Mouse (Mus musculus) gastrocnemius, adult 18-20 months (tissue): Measurements from ENCODE around the gene Stag3. TPM values are rescaled to one million over a fixed set of nuclear protein-coding genes. Genes with fewer than 3 reads are reported as not detected.

ENCODE experiments used
- DNase-seq: peaks from one replicate; pipeline ENCODE4 v3.0.0; 2021; ENCODE audit warnings: low spot score
- total RNA-seq, 2 experiments: library from RNA; stranded (reverse); gene quantifications; 2 replicates each; pipeline ENCODE4 v1.2.3; 2021

Stag3 gene
- total RNA-seq, 2 experiments from 2014 or later = not detected

DNA sequence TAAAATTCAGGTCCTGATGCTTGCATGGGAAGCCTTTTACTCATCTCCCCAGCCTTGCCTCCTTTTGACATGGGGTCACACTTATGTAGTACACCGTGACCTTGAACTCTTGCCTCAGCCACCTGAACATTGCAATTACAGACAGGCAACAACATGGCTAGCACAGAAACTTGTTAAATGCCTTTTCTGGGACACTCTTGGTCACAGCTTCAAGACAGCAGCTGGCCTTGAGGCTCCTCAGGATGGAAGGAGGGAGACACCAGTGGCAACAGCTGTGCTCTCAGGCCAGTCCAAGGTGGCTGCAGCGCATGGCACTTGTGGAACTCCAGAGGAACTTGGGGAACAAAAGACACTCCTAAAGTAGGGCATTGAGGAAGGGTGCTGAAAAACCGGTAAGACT is 12.9 kb upstream of the Stag3 start:
- no peak for DNase-seq

DNA sequence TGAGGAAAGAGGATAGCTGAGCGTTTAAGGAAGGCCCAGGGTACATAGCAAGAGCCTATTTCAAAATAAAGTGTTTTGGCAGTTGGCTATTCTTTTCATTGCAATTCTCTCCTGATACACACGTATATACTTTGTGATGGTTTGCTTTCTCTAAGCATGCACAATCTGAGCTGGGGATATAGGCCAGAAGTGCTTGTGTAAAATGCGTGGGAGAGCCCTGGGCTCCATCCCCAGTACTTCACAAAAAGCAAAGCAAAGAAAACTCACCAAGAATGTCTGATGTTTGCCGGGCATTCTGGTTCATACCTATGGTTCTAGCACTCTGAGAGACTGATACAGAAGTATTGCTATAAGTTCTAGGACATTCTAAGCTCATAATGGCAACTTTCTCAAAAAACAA is 11.1 kb upstream of the Stag3 start:
- DNase-seq = no peak

- DNase-seq = no peak
Measured at GRCm38 (mm10) chr5:138271232-138271631, 8.8 kb upstream of the Stag3 start.

DNA sequence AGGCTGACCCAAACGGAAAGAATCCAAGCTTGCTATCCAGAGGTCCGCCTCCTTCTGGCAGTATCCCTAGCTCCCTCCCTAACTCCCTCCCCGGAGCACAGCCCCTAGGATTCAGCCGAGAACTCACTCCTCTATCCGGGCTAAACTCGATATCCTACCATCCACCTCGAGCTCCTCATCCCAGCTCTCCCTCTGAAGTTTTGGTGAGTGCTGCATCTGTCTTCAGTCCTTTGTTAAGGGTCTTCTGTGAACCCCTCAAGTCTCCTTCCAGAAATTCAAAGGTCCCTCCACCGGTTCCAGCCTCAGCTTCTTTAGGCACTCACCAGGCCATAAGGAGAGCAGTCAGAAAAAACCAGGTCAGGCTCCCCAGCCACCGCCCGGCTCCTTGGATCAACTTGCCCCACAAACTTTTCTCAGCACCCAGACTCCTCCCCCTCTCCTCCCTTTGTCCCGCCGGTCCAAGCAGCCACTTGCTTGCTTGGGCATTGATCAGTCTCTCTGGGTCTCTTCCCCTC is 7.6 kb upstream of the Stag3 start, which contains the start of gene Gal3st4:
Gene Gal3st4, minus strand, starts transcription at position 432 of the 515 bp plus-strand sequence.
- DNase-seq = peak; percentile 46

DNA sequence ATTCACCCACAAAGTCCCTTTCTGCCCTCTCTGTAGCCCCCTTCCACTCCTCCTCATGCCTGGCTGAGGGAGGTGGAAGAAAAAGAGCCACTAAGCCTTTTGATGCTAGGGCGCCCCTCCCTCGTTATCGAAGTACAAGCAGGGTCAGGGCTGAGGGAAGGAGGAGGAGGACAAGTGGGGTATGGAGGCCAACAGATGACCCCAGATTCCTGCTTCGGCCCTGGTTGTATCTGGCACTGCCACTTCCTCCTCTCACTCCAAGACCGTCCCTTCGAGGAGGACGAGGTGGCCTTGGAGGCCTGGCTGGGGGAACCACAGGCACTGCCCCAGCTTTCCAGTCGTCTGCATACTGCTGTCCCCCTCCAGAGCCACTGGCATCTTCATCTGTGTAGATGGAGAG is 5.9 kb upstream of the Stag3 start:
- DNase-seq = no peak

DNA sequence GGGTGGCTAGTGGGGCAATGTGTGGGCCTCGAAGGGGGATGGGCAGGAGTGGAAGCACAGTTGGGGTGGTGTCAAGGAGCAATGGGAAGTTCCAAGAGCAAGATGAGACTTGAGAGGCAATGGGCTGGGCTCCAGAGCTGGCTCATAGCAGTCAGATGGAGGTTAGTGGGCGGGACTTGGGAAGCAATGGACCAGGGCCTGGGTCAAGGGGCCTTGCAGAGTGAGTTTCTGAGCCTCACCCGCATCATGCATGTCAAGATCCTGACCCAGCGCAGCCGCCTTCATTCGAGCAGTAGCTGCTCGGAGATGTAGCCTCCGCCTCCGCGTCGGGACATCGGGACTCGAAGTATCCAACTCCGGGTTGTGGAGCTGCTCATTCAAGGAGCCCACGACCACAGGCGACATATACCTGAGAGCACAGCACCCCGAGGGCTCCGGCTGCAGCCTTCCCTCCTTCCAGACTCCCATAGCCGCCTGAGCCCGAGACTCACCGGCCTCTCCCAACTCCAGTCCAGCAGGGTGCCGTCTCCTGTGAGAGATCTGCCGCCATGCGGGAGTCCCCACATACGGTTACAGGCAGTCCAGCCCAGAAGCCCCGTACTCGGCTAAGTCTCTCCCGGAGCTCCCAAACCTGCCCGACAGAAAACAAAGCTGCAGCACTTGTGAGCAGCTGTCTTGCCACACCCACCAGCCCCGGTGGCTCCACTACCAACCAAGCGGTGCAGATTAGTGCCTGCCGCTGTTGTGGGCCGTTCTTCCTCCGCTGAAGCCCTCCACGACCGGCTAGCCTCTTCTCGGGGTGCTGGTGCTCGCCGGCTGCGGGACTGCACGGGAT is 4.6 kb upstream of the Stag3 start:
- DNase-seq = no peak

- DNase-seq = no peak
Measured at GRCm38 (mm10) chr5:138277994-138278393, 2.0 kb upstream of the Stag3 start.

DNA sequence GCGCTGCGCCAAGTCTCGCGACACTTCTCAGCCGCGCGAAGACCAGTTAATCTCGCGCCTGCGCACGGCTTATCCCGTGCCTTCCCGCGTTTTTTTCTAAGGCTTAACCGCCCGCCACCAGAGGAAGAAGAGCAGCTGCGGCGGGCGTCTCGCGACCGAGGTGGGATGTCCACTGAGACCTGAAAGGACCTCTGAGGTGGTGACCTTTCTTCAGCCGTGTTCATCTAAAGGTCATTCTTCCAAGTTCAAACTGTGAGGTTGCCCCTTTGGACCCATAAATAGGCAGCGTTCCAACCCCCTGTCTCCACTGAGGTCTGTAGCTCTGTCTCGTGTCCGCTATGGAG is 357 bp downstream of the Stag3 start:
- DNase-seq = no peak

DNA sequence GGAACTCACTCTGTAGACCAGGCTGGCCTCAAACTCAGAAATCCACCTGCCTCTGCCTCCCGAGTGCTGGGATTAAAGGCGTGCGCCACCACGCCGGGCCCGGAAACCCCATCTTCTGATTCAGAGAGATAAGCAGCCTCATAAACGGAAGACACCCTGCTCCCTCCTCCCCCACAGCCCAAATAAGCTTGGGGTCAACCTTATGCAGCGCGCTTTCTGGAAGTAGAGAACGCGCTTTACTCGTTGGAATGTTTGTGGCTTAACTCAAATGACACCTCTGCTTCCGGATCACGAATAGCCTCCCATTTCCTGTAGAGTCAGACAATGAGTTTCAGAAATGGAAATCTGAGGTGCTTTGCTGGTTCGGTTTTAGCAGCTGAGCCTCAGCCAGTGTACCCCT is 789 bp downstream of the Stag3 start:
- DNase-seq = no peak

DNA sequence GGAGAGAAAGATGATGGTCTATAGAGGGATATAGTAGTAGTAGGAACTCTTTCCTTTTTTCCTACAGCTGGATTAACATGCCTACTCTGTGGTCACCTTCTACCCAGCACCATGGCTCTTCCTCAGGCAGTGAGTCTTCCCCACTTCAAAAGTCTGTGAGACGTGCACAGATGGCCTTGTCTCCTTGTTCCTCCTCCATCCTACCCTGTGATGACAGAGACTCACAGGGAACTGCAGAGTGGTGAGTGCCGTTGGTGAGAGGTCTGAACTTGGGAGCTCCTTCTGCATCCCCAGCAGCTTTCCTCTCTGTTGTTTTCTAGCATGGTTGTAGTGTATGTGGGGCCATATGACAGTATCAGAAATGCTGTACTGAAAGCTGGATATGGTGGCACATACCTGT is 1.8 kb downstream of the Stag3 start:
- no peak for DNase-seq

DNA sequence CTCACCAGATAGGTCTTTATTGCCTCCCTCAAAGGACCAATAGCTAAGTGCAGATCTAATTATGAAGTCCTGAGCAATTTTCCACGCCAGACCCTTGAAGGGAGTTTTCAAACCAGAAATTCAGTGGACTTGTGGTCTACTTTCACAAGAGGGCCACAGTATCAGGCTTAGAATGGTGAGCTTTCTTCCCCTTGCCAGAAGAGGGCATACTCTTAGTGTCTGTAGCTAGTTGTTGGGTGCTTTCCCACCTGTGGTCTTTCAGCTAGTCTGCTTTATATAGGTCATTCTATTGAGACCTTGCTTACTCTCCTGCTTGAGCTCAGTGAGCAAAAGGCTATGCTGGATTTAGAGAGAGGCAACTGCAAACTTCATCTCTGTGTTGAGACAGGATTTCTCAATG is 3.5 kb downstream of the Stag3 start:
- DNase-seq = no peak

DNA sequence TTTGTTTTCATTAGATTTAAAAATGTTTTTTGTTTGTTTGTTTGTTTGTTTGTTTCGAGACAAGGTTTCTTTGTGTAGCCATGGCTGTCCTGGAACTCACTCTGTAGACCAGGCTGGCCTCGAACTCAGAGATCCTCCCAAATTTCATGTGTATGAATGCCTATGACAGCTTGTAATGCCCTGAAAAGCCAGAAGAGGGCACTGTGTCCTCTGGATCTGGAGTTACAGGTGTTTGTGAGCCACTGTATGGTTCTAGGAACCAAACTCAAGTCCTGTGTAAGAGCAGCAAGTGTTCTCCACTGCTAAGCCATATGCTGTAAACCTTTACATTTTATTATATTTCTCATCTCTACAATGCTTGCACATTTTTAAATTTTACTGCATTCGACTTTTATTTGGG is 7.8 kb downstream of the Stag3 start:
- DNase-seq = no peak

GRCm38 (mm10) chr5:138291638-138292037 is 11.6 kb downstream of the Stag3 start:
- no peak for DNase-seq

DNA sequence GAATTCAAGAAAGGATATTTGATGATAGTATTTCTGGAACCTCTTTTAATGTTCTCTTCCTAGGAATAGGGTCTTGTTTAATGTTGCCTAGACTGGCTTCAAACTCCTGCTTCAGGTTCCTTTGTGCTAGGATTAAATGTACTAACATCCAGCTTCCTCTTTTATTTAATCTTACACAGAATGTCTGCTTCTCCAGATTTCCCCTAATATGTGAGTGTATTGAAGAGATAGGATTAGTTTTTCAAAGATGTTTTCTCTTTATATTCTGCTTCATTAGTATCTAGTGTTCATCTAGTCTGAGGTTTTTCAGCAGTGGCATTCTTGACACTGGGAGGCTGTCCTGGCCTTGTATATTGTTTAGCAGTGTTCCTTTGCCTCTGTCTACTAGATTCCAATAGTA is 14.1 kb downstream of the Stag3 start:
- DNase-seq = no peak

- no peak for DNase-seq
Measured at GRCm38 (mm10) chr5:138299613-138300012, 19.6 kb downstream of the Stag3 start.

- DNase-seq = no peak
Measured at GRCm38 (mm10) chr5:138312795-138313194, 32.8 kb downstream of the Stag3 start.

GRCm38 (mm10) chr5:138341661-138342060 is 61.6 kb downstream of the Stag3 start, which contains the start of gene Pvrig:
TSS of gene Pvrig (plus strand) at chr5:138341961.
- no peak for DNase-seq

DNA sequence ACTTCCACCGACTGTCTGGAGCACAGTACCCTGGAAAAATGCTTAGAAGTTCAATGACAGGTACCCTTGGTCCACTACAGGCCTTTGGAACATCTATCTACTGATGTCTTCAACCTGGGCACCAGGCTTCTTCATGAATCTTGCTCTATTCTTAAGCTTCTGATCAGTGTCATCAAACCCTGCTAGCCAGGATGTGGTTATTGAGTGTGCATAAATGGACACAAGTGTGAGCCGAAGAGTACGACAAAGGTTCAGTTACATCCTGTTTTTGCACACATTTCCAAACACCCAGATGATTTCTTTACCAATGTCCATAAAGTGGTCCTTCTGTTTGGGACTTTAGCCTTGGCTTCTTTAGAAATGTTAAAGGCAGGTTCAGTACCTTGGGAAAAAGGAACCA is 63.2 kb downstream of the Stag3 start:
- no peak for DNase-seq

Other genes starting within 250 kb of the Stag3 start
- gene Smok3c, start 227.0 kb upstream of the Stag3 start, total RNA-seq = not detected
- gene Zkscan1, start 195.2 kb upstream of the Stag3 start, total RNA-seq = 10 to 100 TPM; 11.2 to 11.8 TPM
- gene Zscan21, start 163.3 kb upstream of the Stag3 start, total RNA-seq = 10 to 100 TPM; 15.0 to 15.4 TPM
- 1 to 10 TPM; 4.9 to 5.8 TPM for gene Zfp113, start 124.5 kb upstream of the Stag3 start, total RNA-seq
- gene Cops6, start 119.2 kb upstream of the Stag3 start, total RNA-seq = 100 to 1,000 TPM; 105 to 110 TPM
- gene Ap4m1, start 108.2 kb upstream of the Stag3 start, total RNA-seq = 1 to 10 TPM; 6.6 to 7.0 TPM
- gene Mcm7, start 107.8 kb upstream of the Stag3 start, total RNA-seq = 1 to 10 TPM; 6.5 to 7.8 TPM
- 10 to 100 TPM; 34.5 to 34.9 TPM for gene Taf6, start 92.8 kb upstream of the Stag3 start, total RNA-seq
- 1 to 10 TPM; 2.7 to 3.5 TPM for gene Cnpy4, start 92.8 kb upstream of the Stag3 start, total RNA-seq
- gene Mblac1, start 85.9 kb upstream of the Stag3 start, total RNA-seq = 1 to 10 TPM; 1.4 TPM
- gene Nxpe5, start 54.3 kb upstream of the Stag3 start, total RNA-seq = under 1 TPM; 0.09 to 0.31 TPM
- 10 to 100 TPM; 47.2 to 51.1 TPM for gene Lamtor4, start 24.8 kb upstream of the Stag3 start, total RNA-seq
- 1 to 10 TPM; 2.7 to 3.2 TPM for gene BC037034, start 16.2 kb upstream of the Stag3 start, total RNA-seq
- under 1 TPM in 1 of 2 experiments, not detected in 1; 0.14 TPM for gene Gal3st4, start 7.4 kb upstream of the Stag3 start, total RNA-seq
- not detected for gene Gm43720, start 282 bp upstream of the Stag3 start, total RNA-seq
- gene Gpc2, start 235 bp upstream of the Stag3 start, total RNA-seq = not detected
- gene Pvrig, start 61.7 kb downstream of the Stag3 start, total RNA-seq = not detected
- gene Zfp157, start 161.2 kb downstream of the Stag3 start, total RNA-seq = 1 to 10 TPM; 1.7 to 1.8 TPM